Mouse (Mus musculus) gastrocnemius, postnatal 36 days (tissue): ENCODE results near the gene Ddost. TPM values are rescaled to one million over a fixed set of nuclear protein-coding genes. Genes with fewer than 3 reads are reported as not detected.

Experiments
- DNase-seq, 2 experiments: peaks; one replicate each; pipeline ENCODE4 v3.0.0; 2022
- intact Hi-C: fragments of 180-260 bp; cut with DNase I; formaldehyde crosslinking; loops from one replicate; pipeline ENCODE4 v1.15.1; 2025
- long read RNA-seq, 2 experiments: library from polyadenylated mRNA; stranded (forward); transcript quantifications; one replicate each; pipeline ENCODE4 v2.0.0; 2021
- total RNA-seq, 2 experiments: library from RNA; stranded (reverse); gene quantifications; 2 replicates each; pipeline ENCODE4 v1.2.3; 2021

The Ddost gene
- 10 to 100 TPM; 31.3 to 31.8 TPM for total RNA-seq
- long read RNA-seq, experiment 1, transcript Ddost-201 (11 exons, 2,120 nt), result major isoform, 54 of 87 reads
- long read RNA-seq, experiment 1, partial matches to known transcripts, result 30 of 87 reads
- long read RNA-seq, experiment 1, other reads (novel, unspliced or antisense), result 3 of 87 reads
- long read RNA-seq, experiment 2, transcript Ddost-201 (11 exons, 2,120 nt), result major isoform, 86 of 112 reads
- long read RNA-seq, experiment 2, partial matches to known transcripts, result 22 of 112 reads
- long read RNA-seq, experiment 2, other reads (novel, unspliced or antisense), result 4 of 112 reads

DNA sequence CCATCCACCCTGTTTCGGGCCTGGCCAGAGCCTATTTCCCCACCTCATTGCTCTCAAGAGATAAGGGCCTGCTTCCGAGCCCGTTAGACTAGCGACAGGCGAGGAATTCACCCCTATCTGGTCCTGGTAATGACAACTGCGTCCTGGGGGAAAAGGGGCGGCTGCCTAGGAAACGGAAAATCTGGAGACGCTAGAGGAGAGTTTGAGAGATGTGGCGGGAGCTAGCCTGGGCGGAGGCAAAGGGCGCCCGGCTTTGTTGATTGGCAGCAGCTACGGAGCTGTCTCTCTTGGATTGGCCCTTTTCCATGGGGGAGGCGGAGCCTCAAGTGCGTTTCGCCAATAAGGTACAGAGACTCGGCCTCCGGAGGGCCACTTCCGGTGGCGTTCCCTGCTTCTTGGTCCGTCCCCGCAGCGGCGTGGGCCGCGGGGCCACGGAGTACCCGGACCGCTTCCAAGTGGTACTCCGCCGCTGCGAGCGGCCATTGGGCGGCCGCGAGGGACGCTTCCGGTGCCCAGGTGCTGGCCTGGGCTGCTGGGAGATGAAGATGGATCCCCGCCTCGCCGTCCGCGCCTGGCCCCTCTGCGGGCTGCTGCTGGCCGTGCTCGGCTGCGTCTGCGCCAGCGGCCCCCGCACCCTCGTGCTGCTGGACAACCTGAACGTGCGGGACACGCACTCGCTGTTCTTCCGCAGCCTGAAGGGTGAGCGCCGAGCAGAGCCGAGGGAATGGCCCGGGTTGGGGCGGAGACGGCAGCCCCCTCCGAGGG is at the start of gene Ddost:
Gene Ddost, plus strand, starts transcription at position 391 of the 765 bp plus-strand sequence.
- intact Hi-C loops, result no loop called here
- DNase-seq, result peak; percentile 93 to 99

- no peak for DNase-seq
- intact Hi-C loops, result no loop called here
Observed at GRCm38 (mm10) chr4:138257116-138257687, 47.3 kb upstream of the Ddost start.

DNA sequence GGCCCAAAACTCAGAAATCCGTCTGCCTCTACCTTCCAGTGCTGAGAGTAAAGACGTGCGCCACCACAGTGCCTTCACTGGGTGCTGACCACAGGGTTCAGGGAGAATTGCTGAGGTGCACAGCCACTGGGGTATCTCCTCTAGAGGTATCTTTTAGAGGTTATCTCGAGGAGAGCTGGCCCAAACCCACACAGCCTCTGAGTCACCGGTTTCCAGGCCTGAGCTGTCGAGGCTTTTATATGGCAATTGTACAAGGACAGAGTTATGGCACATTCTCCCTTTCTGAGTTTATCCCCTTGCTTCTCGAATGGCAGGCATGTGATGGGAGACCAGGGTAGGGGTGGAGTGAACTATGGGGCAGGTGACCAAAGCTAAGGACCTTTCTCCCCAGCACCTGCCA is 45.9 kb upstream of the Ddost start:
- intact Hi-C loops, result no loop called here

DNA sequence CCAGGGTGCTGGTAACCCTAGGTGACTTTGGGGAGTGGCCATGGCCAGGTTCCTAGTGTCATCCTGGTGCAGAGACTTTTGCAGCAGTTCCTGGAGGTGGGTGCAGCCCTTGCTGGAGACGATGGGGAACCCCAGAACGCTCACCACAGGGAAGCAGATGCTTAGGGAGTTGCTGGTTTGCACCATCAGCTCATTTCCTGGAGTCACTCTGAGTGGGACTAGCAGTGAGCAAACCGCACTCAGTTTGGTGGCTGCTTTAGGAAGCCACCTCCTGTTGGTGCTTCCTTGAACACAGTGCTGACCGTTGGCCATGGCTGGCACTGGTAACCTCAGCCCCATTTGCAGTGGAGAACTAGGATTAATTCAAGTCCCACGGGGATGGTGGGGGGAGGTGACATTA is 45.0 kb upstream of the Ddost start:
- intact Hi-C loops, result no loop called here
- DNase-seq, result no peak

More for the DNA sequence above, 45.9 kb upstream of the Ddost start:
- DNase-seq, result no peak

GRCm38 (mm10) chr4:138261843-138262681 is 42.5 kb upstream of the Ddost start:
- DNase-seq, result peak; percentile 69 to 80
- intact Hi-C loops, result no loop called here

DNA sequence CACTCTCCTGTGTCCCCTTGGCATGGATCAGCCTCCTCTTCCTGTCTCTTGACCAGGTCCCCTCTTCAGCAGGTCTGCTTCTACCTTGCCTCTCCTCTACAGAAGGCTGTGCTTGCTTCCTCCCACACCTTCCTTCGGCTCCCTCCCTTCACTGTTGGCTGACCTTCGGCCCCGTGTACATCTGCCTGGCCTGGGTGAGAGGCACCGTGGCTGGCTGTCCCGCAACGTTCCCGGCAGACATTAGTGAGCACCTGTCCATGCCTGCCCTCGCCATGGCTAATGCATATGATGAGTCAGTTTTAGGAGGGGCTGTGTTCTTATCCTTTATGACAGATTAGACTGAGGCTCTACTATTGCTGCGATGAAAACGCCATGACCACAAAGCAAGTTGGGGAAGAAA is 36.7 kb upstream of the Ddost start:
- no peak for DNase-seq
- intact Hi-C loops, result no loop called here

DNA sequence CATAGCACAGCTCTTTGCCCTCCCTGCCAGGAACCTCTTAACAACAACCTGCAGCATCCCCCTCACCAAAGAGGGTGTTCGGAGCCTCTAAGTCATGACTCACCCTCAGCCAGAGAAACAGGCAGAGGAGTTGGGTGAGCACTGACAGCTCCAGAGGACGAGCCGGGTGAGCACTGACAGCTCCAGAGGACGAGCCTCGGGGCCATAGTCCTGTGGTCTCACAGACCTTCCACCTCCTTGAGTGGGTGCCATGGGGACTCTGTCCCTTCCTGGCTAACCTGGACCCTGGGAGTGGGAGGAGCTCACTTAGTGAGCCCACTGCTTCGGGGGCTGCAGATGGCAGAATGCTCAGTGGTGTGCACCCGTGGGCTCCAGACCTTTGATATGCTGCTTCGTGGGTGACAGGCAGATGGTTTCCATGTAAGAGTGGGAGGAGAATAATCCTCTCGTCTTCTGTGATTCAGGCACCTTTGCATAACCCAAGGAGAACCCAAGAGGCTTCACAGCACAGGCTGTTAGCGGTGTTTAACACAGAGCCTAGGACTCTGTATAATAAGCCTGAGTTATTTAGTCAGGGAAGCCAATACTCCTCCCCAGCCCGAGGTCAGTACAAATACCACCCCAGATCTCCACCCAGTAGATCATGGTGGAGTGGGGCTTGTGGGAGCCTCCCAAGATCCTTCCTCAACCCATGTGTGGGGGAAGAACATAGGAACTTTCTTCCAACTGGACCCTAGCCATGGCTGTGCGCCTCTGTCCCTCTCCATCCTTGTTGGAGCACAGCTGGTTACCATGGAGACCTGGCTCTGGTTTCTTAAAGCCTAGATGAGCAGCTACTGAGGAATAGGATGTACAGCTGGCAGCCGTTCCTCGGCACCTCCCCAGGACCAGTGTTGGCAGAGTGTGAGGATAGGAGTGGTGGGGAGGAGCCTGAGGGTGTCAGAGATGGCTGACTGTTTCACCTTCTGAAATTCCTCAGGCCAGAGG is 32.2 kb upstream of the Ddost start:
- intact Hi-C loops, result no loop called here
- DNase-seq, result no peak

GRCm38 (mm10) chr4:138278346-138278745 is 26.2 kb upstream of the Ddost start:
- DNase-seq, result no peak
- intact Hi-C loops, result no loop called here

DNA sequence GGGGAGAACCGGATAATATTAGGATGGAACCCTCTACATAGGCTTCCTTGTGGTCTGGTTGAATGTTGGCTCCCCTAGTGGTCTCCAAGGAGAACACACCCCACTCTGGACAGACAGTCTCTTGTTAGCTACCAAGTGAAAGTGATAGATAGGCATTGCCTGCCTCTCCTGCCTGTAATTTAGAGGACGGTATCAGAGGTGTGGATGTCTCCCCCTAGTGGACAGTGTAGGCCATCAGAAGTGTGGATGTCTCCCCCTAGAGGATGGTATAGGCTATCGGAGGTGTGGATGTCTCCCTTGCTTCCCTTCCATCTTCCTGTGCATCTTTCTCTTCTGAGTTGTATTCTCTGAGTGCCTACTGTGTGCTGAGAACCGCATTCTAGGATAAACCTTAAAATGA is 21.7 kb upstream of the Ddost start:
- peak in 1 of 2 experiments; percentile 30 for DNase-seq
- intact Hi-C loops, result loop anchor here (10.0 kb wide), 1 partner anchor 318 kb away; no protein-coding TSS in a partner anchor

GRCm38 (mm10) chr4:138286411-138286810 is 18.1 kb upstream of the Ddost start:
- intact Hi-C loops, result loop anchor here (10.0 kb wide), 1 partner anchor 322 kb away; no protein-coding TSS in a partner anchor

GRCm38 (mm10) chr4:138288691-138289090 is 15.8 kb upstream of the Ddost start:
- intact Hi-C loops, result loop anchor here (10.0 kb wide), 1 partner anchor 324 kb away; no protein-coding TSS in a partner anchor
- DNase-seq, result no peak

More at GRCm38 (mm10) chr4:138286411-138286810, 18.1 kb upstream of the Ddost start:
- no peak for DNase-seq

GRCm38 (mm10) chr4:138292028-138292427 is 12.5 kb upstream of the Ddost start:
- intact Hi-C loops, result no loop called here
- no peak for DNase-seq

DNA sequence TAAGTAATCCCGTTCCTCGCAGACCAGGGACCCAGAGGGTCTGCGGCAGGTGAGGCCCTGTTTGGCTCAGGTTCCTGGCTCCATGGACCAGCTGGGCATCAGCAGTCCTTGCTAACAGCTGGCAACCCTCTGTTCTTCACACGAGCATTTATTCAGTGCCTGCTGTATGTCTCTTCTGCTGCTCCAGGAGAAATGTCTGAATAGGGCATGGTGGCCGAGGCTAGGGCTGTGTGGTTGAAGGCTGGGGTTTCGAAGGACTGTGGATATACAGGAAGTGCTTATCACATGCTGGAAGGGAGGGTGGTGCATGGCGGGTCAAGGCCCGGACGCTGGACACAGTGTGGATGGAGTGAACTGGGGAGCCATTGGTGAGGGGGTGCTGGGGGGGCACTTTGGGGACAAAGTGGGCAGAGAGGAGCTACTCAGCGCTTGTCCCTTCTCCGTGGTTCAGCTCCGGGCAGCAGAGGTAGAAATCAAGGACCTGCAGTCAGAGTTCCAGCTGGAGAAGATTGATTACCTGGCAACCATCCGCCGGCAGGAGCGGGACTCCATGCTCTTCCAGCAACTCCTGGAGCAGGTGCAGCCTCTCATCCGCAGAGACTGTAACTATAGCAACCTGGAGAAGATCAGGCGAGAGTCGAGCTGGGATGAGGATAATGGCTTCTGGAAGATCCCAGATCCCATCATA is 11.1 kb upstream of the Ddost start:
- DNase-seq, result no peak
- intact Hi-C loops, result no loop called here

GRCm38 (mm10) chr4:138293949-138294550 is 10.5 kb upstream of the Ddost start:
- DNase-seq, result no peak
- intact Hi-C loops, result no loop called here

GRCm38 (mm10) chr4:138301271-138301780 is 3.2 kb upstream of the Ddost start:
- DNase-seq, result no peak
- intact Hi-C loops, result no loop called here

GRCm38 (mm10) chr4:138303011-138303410 is 1.5 kb upstream of the Ddost start:
- no peak for DNase-seq
- intact Hi-C loops, result no loop called here

GRCm38 (mm10) chr4:138303742-138304141 is 788 bp upstream of the Ddost start:
- DNase-seq, result no peak
- intact Hi-C loops, result no loop called here

DNA sequence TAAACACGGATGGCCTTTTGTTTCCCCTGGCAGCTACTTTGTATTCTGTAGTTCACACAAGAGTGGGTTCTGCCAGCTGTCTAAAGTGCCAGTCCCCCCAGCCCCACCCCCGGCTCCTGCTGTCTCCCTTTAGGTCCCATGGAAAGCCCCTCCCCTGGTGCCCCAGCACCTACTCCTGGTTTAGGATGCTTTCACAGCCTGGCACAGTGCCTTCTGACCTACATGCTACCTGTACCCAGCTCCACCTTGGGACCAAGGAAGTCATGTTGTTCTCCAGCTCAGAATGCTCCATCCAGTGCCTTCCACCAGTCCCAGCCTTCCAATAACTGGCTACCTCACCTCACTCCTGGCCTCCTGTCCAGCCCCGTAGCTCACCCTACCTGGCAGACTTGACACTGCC is 2.5 kb downstream of the Ddost start:
- DNase-seq, result no peak
- intact Hi-C loops, result no loop called here
